Mouse (Mus musculus) neural tube, embryonic 10.5 days (tissue): ENCODE measurements around the gene Prkce.

Experiments
- DNase-seq: peaks from one replicate; pipeline ENCODE4 v3.0.0-alpha.2; 2017; ENCODE audit warnings: low spot score; ENCODE audit errors: extremely low spot score

The Prkce gene

DNA sequence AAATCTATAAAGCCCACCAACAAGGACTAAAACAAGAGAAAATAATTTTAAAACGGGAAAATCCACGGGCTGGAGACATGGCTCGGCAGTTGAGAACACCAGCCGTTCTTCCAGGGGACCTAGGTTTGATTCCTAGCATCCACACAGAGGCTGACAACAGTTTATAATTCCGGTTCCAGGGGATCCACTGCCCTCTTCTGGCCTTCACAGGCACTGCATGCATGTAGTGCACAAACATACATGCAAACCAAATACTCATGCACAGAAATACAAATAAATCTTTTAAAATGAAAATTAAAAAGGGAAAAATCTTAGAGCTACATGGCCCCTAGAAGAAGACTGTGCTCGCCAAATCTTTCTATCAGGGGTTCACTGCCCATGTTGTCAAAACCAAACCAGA is 87.4 kb downstream of the Prkce start:
- DNase-seq = no peak

DNA sequence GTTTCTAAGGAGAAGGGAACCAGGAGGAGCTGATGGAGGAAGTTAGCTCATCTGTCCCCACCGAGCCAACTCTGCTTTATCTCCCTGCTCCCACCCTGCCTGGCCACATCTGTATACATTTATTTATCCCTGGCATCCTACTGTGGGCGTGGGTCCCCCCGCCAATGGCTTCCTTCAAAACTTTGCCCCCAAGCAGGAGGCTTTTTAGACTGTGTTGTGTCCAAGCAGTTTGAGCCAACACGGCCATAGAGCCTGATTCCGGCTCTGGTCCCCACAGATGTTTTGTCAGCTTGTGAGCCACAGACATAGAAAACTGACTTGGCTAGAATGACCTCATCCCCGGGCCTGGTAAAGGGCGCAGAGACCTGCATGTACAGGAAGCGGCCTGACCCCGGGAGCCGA is 89.1 kb downstream of the Prkce start:
- no peak for DNase-seq

DNA sequence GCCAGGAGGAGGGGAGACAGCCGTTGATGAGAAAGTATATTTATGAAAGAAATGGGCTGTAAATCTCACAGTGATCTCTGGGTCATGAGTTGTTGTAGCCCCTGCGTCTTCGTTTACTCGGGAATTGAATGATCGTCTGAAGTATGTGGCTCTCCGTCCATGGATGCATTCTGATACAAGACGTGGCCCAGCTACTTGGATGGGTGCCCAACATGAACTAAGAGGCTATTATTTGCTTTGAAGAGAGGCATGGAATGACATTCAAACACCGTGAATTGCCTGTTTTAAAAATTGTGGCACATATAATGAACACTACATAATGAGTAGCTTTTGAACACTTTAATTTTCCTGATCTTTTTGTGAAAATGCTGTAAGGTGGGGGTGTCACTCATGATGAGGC is 93.5 kb downstream of the Prkce start:
- no peak for DNase-seq

DNA sequence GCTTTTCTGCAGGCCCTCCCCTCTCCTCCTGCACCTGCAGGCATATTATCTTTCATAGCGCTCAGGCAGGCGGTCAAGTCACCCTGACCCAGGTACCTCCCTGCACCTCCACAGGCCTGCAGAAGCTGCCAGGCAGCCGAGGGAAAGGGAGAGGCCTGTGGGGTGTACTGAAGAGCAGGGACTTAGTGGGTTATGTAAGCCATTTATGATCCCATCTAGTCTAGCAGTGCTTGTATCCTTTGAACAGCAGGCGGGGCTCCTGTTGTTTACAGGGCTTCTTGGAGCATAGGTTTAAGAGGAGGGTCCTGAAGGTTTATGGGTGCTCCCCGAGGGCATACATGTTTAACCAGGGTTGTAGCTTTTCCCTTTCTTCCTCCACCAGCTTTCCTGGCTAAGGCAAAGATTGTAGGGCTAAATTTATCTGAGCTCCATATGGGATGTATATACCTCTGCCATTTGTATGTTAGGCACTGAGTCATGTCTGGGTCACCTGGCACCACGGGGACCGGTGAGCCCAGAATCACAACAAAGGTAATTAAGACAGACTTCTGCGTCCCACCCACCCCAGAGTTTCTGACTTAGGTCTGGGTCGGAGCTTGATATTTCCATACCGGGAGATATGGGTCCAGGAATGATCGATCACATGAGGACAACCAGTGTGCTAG is 96.5 kb downstream of the Prkce start:
- no peak for DNase-seq

DNA sequence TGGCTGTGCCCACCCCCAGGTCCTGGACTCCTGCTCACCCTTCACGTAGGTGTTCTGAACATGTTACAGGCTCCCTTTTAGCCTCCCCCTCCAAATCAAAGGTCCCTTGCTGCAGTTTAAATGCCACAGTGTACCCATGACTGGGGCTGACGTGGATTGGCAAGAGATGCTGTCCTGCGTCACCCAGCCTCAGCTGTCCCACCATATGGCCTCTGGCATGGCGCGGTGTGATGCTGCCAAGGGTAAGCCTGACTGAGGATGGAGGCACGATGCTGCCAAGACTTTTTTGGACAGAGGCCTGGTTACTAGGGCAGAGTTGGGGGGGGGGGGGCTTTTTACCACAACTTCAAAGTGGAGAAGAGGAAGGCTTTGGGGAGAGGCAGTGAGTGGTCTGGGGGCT is 98.5 kb downstream of the Prkce start:
- no peak for DNase-seq

DNA sequence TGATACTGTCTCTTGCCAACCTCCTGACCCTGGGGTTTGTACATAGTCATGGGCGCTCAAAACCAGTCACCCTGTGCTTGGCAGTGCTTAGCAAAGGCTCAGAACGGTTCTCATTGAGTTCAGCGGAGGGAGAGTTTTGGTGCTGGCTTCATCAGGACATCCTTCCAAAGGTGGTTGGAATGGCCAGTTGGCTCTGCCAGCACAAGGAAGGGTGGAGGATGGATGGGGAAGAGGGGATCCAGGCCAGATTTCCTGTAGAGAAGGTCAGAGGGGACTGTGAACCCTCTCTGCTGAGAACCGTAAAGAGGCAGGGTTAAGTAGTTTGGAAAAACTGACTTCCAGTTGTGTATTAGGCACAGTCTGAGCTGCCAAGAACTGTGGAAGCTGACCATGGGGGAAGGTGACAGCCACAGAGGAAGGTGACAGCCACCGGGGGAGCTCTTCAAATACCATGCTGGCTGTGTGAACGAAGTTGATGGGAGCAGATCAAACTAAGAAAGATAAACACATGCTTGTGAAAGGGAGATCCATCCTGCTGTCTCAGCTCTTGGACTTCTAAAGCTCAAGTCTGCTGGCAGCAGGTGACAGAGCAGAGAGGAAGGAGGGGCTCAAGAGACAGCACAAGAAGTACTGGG is 99.7 kb downstream of the Prkce start:
- no peak for DNase-seq

DNA sequence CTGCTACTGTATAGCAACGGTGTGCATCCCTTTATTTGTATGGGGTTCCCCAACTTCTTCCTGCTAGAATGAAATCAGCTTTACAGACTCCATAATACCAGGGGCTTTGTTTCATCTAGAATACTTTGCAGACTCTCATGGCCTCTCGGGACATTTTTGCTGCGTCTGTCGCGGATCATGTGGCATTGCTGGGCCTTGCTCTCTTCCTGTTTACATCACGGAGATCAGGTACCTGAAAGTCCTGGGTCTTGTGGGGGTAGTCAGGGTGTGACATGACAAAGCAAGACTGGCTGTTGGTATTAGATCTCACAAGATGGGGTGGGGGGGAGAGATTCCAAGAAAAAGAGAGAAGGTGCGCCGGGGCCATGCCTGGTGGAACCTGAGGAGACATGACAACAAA is 102.1 kb downstream of the Prkce start:
- no peak for DNase-seq

DNA sequence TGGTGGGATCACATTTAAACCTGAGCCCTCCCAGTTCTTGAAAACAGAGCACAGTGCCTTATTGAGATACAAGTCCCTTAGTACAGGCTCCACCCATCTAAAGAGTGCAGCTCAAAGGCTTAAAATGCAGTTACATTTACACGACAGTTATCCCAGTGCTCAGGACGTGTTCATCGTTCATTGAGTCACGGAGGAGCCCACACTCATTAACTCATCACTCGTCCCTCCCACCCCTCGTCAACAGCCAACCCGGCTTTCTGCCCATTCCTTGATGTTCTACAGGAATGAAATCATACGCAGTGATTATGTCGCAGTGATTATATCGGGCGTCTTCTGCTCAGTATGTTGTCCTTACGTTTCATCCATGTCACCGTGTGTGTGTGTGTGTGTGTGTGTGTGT is 102.9 kb downstream of the Prkce start:
- DNase-seq = no peak

DNA sequence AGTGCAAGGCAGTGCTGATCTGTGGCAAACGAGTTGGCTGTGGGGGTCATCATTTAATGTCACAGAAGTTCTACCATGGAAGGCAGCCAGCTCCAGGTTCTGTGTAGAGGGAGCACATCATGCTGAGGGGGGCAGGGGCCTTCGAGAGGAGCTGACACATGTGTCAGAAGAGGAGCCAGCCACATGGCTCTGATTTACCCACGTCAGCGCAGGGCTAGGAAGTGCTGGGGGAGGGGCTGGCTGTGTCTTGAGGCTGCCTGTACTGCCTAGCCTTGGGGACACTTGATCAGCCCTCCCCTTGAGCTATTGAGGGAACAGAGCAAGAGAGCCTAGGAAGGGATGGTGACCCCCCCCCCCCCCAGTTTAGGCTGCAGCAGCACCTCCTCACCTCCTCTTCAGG is 103.7 kb downstream of the Prkce start:
- no peak for DNase-seq

DNA sequence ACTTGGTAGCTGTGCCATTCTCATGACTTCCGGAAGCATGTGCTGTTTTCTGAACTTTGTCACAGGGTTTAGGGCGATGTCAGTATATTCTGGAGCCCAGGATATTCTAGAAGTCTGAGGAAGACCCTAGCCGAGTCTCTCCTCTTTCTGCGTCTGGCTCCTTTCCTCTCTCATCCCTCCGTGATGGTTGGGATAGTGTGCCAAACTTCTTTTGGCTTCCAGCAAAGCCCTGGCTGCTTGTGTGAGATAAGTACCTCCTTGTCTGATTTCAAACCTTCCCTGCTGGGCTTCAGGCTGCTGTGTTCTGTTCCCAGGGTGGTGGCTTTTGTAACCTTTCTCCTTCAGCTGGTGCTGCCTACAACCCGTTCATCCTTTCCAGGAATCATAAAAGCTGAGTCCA is 105.4 kb downstream of the Prkce start:
- no peak for DNase-seq

DNA sequence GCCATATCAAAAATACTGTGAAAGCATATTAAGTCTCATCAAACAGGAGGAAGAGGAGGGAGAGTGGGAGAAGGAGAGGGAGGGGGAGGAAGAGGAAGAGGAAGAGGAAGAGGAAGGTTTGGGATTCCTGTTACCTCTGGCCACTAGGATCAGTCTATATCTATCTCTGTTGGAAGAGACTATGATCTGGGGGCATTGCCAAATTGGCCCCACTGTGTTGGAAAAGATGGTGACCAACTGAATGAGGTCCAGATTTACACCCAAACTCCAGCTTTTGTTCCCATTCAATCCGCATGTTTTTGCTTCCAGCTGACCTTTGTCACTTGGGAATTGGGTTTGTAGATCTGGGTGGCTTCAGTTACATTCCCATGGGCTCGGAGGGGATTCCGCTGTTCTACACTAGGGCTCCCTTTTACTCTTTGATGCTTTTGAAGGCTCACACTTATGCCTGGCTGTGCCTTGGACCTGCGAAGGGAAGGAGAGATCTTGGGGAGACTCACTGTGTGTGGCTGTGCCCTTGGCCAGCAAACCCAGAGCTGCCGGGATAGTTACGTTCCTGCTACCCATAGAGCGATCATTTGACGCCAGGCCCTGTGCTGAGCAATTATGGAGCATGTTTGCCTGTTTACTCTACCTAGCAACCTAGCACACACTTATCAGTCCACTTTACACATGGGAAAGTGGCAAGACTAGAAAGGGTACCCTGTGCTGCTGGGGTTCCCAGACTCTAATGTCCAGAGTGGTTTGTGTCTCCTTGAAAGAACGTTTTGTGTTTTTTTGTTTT is 106.2 kb downstream of the Prkce start:
- no peak for DNase-seq

DNA sequence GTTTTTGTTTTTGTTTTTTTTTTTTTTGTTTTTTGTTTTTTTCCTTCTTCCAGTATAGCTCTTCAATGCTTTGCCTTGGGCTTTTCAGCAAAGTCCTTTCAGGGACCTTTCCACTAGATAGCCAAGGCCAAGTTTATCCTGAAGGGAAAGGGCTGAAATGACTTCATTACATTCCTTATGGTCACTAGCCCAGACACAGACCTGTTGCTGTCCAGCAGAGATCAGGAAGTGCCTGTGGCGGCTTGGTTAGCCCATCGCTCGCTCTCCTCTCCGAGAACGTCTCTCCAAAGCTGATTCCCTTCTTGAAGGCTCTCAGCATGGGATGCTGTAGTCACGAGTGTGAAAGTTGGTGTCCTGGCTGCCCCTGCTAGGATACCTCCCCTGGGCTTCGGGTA is 106.8 kb downstream of the Prkce start:
- DNase-seq = no peak

DNA sequence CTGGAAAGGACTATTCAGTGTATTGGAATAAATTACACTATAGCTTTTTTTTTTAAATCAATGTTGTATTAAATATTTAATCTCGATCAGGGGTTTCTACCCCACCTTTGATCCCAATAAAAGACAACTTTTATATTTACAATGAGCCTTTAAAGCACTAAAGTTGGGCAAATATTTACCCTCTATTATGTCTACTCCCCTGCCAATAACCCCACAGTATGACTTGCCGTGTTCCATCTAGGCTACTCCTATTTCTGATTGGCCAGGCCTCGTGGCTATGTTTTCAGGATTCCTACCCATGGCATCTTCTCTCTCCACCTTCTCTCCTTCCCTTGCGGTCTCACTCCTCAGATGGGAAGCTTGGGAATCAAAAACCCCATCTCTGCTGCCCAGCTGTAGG is 108.8 kb downstream of the Prkce start:
- no peak for DNase-seq

DNA sequence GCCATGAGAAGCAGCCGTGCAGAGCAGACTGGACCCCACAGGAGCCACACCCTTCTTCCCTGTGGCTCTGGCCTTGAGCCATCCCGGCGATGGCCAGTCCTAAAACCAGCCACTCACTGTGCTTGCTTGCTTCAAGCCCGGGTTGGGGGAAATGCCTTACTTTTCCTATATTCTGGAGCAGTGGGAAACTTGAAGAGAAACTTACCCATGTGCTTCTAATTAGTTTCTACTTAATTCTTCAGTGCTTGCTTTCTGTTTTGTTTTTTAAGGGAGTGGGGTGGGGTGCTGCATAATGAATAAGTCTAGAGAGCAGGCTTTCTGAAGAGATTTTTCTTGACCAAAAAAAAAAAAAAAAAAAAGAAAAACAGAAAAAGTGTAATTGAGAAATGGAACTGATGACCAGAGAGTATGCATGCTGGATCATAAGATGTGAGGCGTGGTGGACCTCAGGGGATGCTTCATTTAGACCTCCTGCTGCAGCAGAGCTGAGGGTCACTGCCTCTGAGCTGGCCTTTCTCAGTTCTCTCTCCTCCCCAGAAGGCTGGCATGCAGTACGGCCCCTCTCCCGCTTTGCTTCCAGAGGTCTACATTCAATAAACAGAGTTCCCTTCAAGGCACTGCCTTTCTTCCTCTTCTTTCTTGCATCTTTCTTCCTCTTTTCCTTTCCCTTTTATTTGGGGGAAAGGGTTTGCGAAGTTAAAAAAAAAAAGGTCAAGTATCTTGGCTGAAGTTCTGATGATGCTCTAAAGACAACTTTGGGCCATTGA is 109.6 kb downstream of the Prkce start:
- DNase-seq = no peak

DNA sequence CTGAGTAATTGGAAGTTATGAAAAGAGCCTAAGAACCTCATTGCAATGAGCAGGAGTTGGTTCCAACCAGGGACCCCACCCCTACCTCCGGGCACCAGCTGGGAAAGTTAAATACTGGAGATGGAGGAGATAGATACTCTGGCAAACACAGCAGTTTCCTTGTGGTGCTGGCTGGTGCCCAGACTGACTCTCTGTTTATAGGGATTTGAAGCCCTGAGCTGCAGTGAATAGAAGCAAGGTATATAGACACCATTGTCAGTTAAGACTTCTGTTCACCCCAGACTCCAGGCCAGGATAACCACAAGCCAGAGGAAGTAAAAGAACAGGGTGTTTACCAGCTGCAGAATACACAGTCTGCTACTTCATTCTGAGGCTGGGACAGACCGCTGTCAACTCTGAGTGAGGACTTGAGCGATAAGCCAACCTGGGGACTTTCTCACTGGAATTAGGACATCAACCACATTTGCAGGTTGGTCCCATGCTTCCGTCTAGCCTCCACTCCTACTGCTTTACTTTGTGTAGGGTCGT is 110.5 kb downstream of the Prkce start:
- DNase-seq = no peak

DNA sequence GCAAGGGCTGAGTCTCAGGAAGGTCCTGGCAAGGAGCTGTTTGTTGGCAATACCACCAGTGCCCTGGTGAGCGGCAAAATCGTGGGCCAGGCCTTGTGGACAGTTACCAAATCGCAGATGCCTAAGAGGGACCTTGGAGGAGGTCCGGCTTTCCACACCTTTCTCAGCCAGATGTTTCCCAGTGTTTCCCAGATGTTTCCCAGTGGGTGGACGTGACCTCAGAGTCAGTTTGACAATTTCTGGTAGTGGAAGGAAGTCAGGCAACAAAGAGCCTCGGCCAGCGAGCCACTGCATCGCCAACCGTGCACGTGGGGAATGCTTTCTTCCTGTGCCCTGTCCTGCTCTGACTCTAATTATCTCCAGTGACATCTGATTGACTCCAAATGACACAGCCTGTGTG is 112.2 kb downstream of the Prkce start:
- peak; percentile 42 for DNase-seq

DNA sequence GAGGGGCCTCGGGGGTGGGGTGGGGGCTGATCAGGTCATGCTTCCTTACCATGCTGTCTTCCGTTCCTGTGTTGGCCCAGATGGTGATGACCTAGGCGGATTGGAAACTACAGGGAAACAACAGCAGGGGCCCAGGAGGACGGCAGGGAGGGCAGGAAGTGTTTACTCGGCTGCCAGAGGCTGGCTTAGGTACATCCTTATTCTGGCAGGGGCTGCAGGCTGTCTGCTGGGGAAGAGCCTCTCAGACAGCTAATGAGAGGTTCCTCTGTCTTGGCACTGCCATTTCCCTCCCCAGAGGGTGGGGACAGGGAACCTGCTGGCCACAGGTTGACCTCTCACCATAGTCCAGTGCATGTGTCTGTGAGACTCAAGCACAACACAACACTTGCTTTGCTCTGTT is 116.2 kb downstream of the Prkce start:
- DNase-seq = no peak

DNA sequence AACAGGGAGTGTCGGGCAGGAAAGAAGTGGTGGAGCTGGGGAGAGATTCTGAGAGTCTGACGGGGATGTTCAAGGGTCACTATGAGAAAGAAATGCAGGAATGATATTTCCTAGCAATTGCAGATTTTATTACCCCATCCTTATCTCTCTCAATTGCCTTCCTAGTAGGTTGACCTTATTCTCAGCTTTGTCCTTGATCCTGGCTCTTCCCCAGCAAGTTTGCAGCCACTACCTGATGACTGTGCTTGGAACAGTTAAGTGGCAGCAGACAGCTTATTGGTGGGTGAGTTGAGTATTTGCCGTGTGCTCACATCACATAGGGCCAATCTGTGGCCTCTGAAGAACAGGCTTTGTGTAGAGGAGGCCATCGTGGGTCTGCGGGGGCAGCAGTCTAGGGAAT is 117.5 kb downstream of the Prkce start:
- DNase-seq = no peak

DNA sequence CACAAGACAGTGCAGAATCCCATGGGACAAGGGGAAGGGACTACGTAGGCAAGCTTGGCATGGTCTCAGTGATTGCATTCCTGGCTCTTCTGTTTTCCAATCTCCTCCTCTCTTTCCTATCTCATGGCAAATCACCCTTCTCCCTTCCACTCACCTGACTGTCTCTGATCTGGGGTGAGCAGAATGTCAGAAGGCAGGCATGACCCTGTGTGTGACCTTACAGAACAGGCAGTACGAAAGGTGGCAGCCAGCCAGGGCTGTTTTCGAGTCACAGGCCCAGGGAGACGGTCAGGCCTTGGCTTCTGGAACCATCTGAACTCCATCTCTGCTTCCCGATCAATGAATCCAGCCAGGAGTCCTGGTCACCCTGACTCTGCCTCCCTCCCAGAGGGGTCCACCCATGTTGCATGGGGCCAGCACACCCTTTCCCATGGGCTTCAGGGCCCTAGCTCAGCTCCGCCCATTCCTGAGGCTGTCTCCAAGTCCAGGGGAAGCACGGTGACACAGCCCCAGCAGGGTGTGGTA is 119.2 kb downstream of the Prkce start:
- no peak for DNase-seq

DNA sequence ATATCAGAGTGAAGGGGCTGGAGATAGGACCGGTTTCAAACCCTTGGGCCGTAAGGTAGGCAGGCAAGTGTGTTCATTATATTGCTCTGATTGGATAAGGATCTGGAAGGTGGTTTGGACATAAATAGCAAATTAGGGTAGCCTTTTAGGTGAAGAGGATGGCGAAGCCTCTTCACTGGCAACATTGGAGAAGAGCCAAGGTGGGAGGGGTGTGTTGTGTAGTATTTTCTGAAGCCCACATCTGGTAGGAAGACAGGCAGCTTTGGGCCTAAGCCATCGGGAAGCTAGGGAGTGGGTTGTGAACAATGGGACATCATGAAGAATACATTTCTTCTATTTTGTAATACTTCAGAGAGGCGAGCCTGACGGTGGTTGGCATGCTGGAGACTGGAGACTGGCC is 125.1 kb downstream of the Prkce start:
- DNase-seq = no peak

DNA sequence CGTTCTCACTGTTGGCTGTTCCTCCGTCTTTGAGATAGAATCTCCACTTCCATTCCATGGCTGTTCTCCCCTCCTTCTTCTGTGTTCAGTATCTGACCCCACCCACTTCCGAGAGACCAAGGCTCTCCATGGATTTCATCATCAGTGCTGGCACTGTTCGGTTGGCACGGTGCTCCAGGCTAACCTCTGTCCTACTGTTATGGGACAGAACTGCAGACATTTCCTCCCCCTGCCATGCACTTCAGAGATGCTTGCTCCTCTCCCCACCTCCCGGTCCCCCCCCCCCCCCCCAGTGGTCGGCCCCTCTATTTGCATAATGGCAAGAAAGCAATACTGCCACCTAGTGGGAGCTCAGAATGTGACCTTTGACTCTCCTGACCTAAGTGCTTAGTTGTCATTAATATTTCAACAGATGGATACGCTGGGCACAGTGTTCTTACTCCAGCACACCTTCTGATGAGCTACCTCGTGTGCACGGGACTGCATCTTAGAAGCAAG is 125.7 kb downstream of the Prkce start:
- DNase-seq = peak; percentile 58
